Mouse (Mus musculus) olfactory bulb, adult 2 months (tissue): ENCODE results near the gene Ptpn7. TPM values are rescaled to one million over a fixed set of nuclear protein-coding genes. Genes with fewer than 3 reads are reported as not detected.
A peak's percentile ranks its signal among the peaks of the same experiment; 100 is the strongest.
"Not testable (repeated sequence)": the region's sequence is repeated elsewhere in the genome, so short reads cannot be mapped to it uniquely, and the experiment has no call there.

ENCODE experiments used
- H3K27ac ChIP-seq: fragments of 200-500 bp; 2 replicates; pipeline ENCODE4 v1.5.1; 2012; ENCODE audit warnings: low read depth, low read length; ENCODE audit not compliant: insufficient read depth
- H3K4me1 ChIP-seq: fragments of 200-500 bp; 2 replicates; pipeline ENCODE4 v1.6.1; 2012; ENCODE audit warnings: low read length; ENCODE audit not compliant: control insufficient read depth, insufficient read depth
- H3K4me3 ChIP-seq: fragments of 200-500 bp; 2 replicates; pipeline ENCODE4 v1.5.1; 2012; ENCODE audit warnings: mild to moderate bottlenecking, low read depth, low read length, moderate library complexity; ENCODE audit not compliant: insufficient read depth
- CTCF ChIP-seq: fragments of 200-500 bp; IDR thresholded peaks from 2 replicates; pipeline ENCODE4 v1.5.1; 2012; ENCODE audit warnings: low read depth, mild to moderate bottlenecking, low read length, moderate library complexity; ENCODE audit not compliant: insufficient read depth
- POLR2A ChIP-seq: fragments of 200-500 bp; IDR thresholded peaks from 2 replicates; pipeline ENCODE4 v1.6.1; 2012; ENCODE audit warnings: mild to moderate bottlenecking, low read depth, low read length, moderate library complexity; ENCODE audit not compliant: insufficient read depth
- WGBS: fragments of 180-500 bp; shearing (Covaris S2); methylation state at CpG from one replicate; pipeline ENCODE4 v1.1.7; 2018; 5-methylcytosine and 5-hydroxymethylcytosine counted together
- polyA plus RNA-seq: library from polyadenylated mRNA; stranded (reverse); fragments of >200 nt; gene quantifications from 2 replicates; pipeline ENCODE4 v1.2.4, GENCODE M21; 2012; ENCODE audit warnings: low replicate concordance; ENCODE audit not compliant: missing spikeins, insufficient read depth, insufficient read length

The Ptpn7 gene
- polyA plus RNA-seq, 1 experiment: not detected

DNA sequence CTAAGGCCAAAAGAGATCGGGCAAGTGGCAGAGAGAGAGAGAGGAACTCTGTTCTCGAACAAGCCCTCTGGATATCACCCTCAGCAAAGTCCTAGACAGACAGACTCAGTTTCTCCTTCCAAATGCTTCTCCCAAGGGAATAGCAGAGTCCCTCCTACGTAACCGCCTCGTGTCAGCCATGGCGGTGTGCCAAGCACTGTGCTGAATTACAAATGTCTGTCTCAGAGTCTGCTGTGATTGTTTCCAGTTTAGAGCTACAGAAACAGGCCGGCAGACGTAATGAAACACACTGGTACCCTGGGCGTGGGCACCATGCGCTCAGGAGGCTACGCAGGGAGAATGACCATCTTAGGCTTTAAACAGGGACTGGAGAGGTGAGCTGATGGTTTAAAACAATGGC is 36.2 kb upstream of the Ptpn7 start:
- H3K4me1 ChIP-seq: peaks cover 51% of the 10 kb centered on the region
- WGBS: 68% methylated on average over 11 of the region's 11 CpGs

GRCm38 (mm10) chr1:135097441-135097840 is 35.1 kb upstream of the Ptpn7 start:
- Histone ChIP-seq H3K4me3 (no peak overlapping the region), H3K27ac (no peak overlapping the region), H3K4me1 (peaks cover 50% of the 10 kb centered on the region)
- TF ChIP-seq POLR2A (no peak), CTCF (no peak)
- 93% methylated on average over 6 of the region's 6 CpGs for WGBS

More for the DNA sequence above, 36.2 kb upstream of the Ptpn7 start:
- no peak for TF ChIP-seq CTCF
- no peak for TF ChIP-seq POLR2A
- H3K4me3 ChIP-seq: no peak overlapping the region
- H3K27ac ChIP-seq: no peak overlapping the region

DNA sequence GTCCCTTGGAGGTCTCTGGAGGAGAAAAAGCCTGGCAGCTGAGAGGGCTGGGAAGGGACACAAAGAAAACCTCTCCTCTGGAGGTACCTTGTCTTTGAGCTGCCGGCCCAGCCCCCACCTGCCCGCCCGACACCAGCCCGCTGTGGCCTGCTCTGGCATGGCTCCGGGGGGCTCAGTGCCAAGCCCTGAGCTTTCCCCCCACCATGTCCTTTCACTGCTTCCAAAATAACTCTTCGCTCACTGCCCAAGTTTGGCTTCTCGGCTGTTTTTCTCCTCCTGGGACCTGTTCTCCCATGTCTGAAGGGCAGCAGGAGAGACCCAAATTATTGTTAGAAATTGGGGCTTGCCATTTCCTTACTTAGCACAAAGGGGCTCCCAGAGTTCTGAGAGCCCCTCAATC is 34.1 kb upstream of the Ptpn7 start:
- H3K4me1 ChIP-seq: peaks cover 50% of the 10 kb centered on the region
- H3K27ac ChIP-seq: no peak overlapping the region
- TF ChIP-seq CTCF (no peak), POLR2A (no peak)
- H3K4me3 ChIP-seq: no peak overlapping the region
- 39% methylated on average over 7 of the region's 7 CpGs for WGBS

- WGBS: 40% methylated on average over 7 of the region's 7 CpGs
- Histone ChIP-seq H3K27ac (peak overlapping the region; percentile 26; the same call in 1 of the 2 replicates), H3K4me1 (peaks cover 43% of the 10 kb centered on the region), H3K4me3 (peak overlapping the region; percentile 21)
- TF ChIP-seq POLR2A (no peak; the same call in 1 of the 2 replicates), CTCF (no peak)
Observed at GRCm38 (mm10) chr1:135100400-135100799, 32.1 kb upstream of the Ptpn7 start.

DNA sequence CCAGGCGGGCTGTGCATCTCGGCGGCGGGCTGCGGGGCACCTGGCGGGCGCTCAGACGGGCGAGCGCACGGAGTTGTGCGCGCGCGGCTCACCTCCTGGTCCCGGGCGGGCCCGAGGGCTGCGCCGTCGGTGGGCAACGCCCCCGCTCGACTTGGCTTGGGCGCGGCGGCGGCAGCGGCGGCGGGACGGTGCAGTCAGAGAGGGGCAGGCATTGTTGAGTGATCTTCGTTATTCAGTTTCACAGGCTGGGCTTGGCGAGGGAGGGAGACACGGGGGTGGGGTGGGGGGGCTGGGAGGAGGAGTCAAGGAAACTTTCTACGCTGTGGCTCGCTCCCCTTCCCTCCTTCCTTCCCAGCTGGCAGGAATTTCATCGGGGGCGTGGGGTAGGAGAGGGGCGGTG is 27.4 kb upstream of the Ptpn7 start, which contains the start of gene Lgr6:
Gene Lgr6, minus strand, starts transcription at position 153 of the 400 bp plus-strand sequence.
- H3K27ac ChIP-seq: peak within 1 kb of the TSS; percentile 78
- H3K4me1 ChIP-seq: peaks cover 27% of the 10 kb centered on the region
- H3K4me3 ChIP-seq: peak within 1 kb of the TSS; percentile 79
- TF ChIP-seq POLR2A: no peak
- no peak for TF ChIP-seq CTCF
- under 1% methylated on average over 40 of the region's 40 CpGs for WGBS

- TF ChIP-seq CTCF (peak; percentile 77), POLR2A (no peak)
- Histone ChIP-seq H3K4me1 (peaks cover 19% of the 10 kb centered on the region), H3K27ac (0 out of 2 replicates have a peak overlapping the region, but pooled peaks have one; percentile 7), H3K4me3 (peak overlapping the region; percentile 79; the same call in 1 of the 2 replicates)
- 3% methylated on average over 8 of the region's 8 CpGs for WGBS
Observed at GRCm38 (mm10) chr1:135105951-135106350, 26.5 kb upstream of the Ptpn7 start.

DNA sequence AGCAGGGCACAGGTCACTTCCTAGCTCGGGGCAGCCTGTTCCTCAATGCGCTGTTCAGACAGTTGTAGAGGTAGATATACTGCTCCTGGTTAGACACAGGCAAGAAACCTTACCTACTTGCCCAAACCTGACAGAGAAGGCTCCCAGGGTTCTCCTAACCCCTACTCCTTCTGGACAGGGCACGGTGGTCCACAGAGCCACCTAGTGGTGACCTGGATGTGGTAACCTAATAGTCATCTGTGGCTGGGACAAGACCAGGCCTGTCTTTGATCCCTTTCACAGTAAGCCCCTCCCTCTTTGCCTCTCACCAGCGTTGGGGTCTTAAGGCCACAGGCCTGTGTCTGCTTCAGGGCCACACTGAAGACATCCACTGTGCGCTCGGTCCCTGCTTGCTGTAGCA is 23.9 kb upstream of the Ptpn7 start:
- TF ChIP-seq CTCF: peak; percentile 31; the same call in 1 of the 2 replicates
- TF ChIP-seq POLR2A: no peak
- Histone ChIP-seq H3K27ac (no peak overlapping the region), H3K4me3 (no peak overlapping the region), H3K4me1 (peaks cover 17% of the 10 kb centered on the region)
- 54% methylated on average over 6 of the region's 6 CpGs for WGBS

GRCm38 (mm10) chr1:135110075-135110474 is 22.4 kb upstream of the Ptpn7 start:
- WGBS: 17% methylated on average over 6 of the region's 6 CpGs
- Histone ChIP-seq H3K27ac (no peak overlapping the region), H3K4me3 (no peak overlapping the region), H3K4me1 (peaks cover 17% of the 10 kb centered on the region)
- peak; percentile 65 for TF ChIP-seq CTCF
- no peak for TF ChIP-seq POLR2A

GRCm38 (mm10) chr1:135111271-135111670 is 21.2 kb upstream of the Ptpn7 start:
- not testable (repeated sequence) for H3K4me3 ChIP-seq, H3K27ac ChIP-seq
- 68% methylated on average over 5 of the region's 5 CpGs for WGBS
- H3K4me1 ChIP-seq: peaks cover 11% of the 10 kb centered on the region

DNA sequence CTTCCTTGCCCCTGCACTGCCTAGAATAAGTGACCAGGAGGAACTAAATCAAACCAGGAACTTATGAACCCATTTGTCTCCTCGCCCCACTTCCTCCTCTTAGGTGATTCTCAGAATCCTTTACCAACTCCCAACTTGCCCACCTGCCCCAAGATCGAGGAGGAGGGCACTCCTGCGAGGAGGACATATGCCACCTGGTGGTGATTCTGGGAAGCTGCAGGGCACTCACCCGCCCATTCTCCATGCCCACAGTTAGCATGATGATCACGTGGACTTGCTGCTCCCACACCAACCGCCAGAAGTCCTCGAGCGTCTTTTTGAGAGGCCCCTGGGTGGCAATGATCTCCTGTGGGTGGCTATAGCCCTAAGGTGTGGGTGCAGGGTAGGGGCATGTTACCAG is 19.8 kb upstream of the Ptpn7 start:
- peak; percentile 88 for TF ChIP-seq CTCF
- no peak for TF ChIP-seq POLR2A
- Histone ChIP-seq H3K4me3 (no peak overlapping the region), H3K4me1 (peaks cover 11% of the 10 kb centered on the region), H3K27ac (no peak overlapping the region)
- WGBS: 11% methylated on average over 8 of the region's 8 CpGs
